In the genomic region with DNA sequence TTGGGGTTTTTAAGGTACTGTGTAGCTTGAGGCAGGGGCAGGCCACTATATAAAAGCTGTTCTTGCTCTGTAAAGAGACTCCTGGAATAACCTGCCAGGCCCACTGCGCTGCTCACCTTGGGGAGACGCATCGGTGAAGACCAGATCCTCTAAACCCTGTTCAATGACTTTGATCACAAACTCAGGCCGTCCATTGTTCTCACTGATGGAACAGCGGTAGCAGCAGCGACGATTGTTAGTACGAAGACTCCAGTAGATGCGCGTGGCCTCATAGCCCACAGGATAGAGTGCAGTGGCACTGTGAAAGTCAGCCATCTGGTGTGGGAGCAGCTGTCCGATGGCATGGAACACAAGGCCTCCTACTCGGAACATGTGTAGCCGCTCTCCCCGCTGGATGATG, we compare ENCODE assay signal across 30 mouse cellular contexts. TPM values are rescaled to one million over a fixed set of nuclear protein-coding genes. Genes with fewer than 3 reads are reported as not detected.
"Had no signal": no experiment of that assay in that cellular context is flagged by ENCODE, and none has a peak within 500 bp of the region (broad histone marks: within the 10 kb centered on the region; RNA-seq: fewer than 3 reads in every experiment).

No protein-coding gene starts in this region.

- ATAC-seq: intestine, embryonic 16.5 days; midbrain, embryonic 13.5 days; midbrain, embryonic 16.5 days had no signal

- H3K4me1 ChIP-seq: midbrain, embryonic 10.5 days; midbrain, embryonic 13.5 days; neural tube, embryonic 13.5 days; stomach, embryonic 15.5 days had no signal

- H3K4me2 ChIP-seq: midbrain, embryonic 13.5 days; neural tube, embryonic 13.5 days; stomach, embryonic 15.5 days had no signal

- DNase-seq: kidney, adult 18-20 months; kidney, adult 9 months; kidney, postnatal 14 days; kidney, postnatal 4 days; lung, adult 2 months; lung, postnatal 14 days; lung, postnatal 4 days; retina, postnatal 1 day; right cerebral cortex, postnatal 25 days; spleen, adult 18-20 months; thymus, postnatal 25 days had no signal

- H3K9me3 ChIP-seq: midbrain, embryonic 10.5 days; midbrain, embryonic 13.5 days; neural tube, embryonic 13.5 days; stomach, embryonic 15.5 days had no signal

- H3K4me3 ChIP-seq: midbrain, embryonic 10.5 days; midbrain, embryonic 13.5 days; myocyte; neural tube, embryonic 13.5 days; stomach, embryonic 15.5 days had no signal

- H3K27ac ChIP-seq: liver, embryonic 14.5 days; midbrain, embryonic 10.5 days; midbrain, embryonic 13.5 days; neural tube, embryonic 13.5 days; stomach, embryonic 15.5 days had no signal

- H3K27me3 ChIP-seq: midbrain, embryonic 13.5 days; neural tube, embryonic 13.5 days; stomach, embryonic 15.5 days had no signal

- H3K9ac ChIP-seq: liver, embryonic 14.5 days; midbrain, embryonic 13.5 days; neural tube, embryonic 13.5 days; stomach, embryonic 15.5 days had no signal

RNA-seq across cellular contexts. Expression of a gene that starts 29.9 kb away (rescaled TPM):
- total RNA-seq: monocyte, adult 5-6 weeks had no signal
- polyA plus RNA-seq: intestine, embryonic 16.5 days; limb, embryonic 11.5 days; lung, embryonic 16.5 days; stomach, embryonic 15.5 days had no signal

RNA-seq across cellular contexts. Expression of a gene that starts 49.5 kb away (rescaled TPM):
- total RNA-seq: layer of hippocampus, adult 18-20 months; layer of hippocampus, postnatal 14 days; left cerebral cortex, postnatal 36 days; megakaryocyte progenitor cell, adult 5-6 weeks; monocyte, adult 5-6 weeks; neutrophil, adult 5-6 weeks had no signal
- polyA plus RNA-seq: intestine, embryonic 16.5 days; kidney, embryonic 16.5 days; limb, embryonic 11.5 days; limb, embryonic 14.5 days; liver, embryonic 14.5 days; lung, adult 2 months; lung, embryonic 16.5 days; stomach, embryonic 15.5 days; thymus, postnatal 0 days had no signal
